Mouse (Mus musculus) fat pad, adult 2 months (tissue): ENCODE measurements around the gene Ttc5.
"Not testable (repeated sequence)": the region's sequence is repeated elsewhere in the genome, so short reads cannot be mapped to it uniquely, and the experiment has no call there.

ENCODE experiments used
- DNase-seq: peaks from one replicate; pipeline ENCODE4 v3.0.0-alpha.2; 2011; ENCODE audit warnings: low read depth, low spot score; ENCODE audit errors: extremely low read depth

Ttc5 gene

GRCm38 (mm10) chr14:50785251-50785637 lies at the start of gene Ttc5:
Ttc5 (minus strand) TSS chr14:50785519.
- peak; percentile 19 for DNase-seq

- no peak for DNase-seq
These were observed 49.1 kb upstream of the Ttc5 start for GRCm38 (mm10) chr14:50834435-50834834.

GRCm38 (mm10) chr14:50833964-50834363 lies 48.6 kb upstream of the Ttc5 start:
- no peak for DNase-seq

GRCm38 (mm10) chr14:50829878-50830277 lies 44.6 kb upstream of the Ttc5 start:
- no peak for DNase-seq

- DNase-seq, result no peak
These were observed 41.3 kb upstream of the Ttc5 start for GRCm38 (mm10) chr14:50826579-50826978.

GRCm38 (mm10) chr14:50824219-50824618 lies 38.9 kb upstream of the Ttc5 start:
- no peak for DNase-seq

- no peak for DNase-seq
These were observed 37.9 kb upstream of the Ttc5 start for GRCm38 (mm10) chr14:50823240-50823639.

- DNase-seq, result no peak
These were observed 27.7 kb upstream of the Ttc5 start for GRCm38 (mm10) chr14:50813060-50813459.

GRCm38 (mm10) chr14:50807487-50808072 lies 22.3 kb upstream of the Ttc5 start, which contains the start of the genes Ccnb1ip1 and Parp2:
Ccnb1ip1 (minus strand) TSS chr14:50807732.
Parp2 (plus strand) TSS chr14:50807841.
- DNase-seq, result peak; percentile 82

- not testable (repeated sequence) for DNase-seq
These were observed 21.1 kb upstream of the Ttc5 start for GRCm38 (mm10) chr14:50806469-50806868.

GRCm38 (mm10) chr14:50804683-50805082 lies 19.4 kb upstream of the Ttc5 start:
- no peak for DNase-seq

GRCm38 (mm10) chr14:50802843-50803562 lies 17.7 kb upstream of the Ttc5 start:
- no peak for DNase-seq

GRCm38 (mm10) chr14:50802441-50802840 lies 17.1 kb upstream of the Ttc5 start:
- no peak for DNase-seq

GRCm38 (mm10) chr14:50799502-50800259 lies 14.4 kb upstream of the Ttc5 start:
- DNase-seq, result no peak

GRCm38 (mm10) chr14:50798512-50798911 lies 13.2 kb upstream of the Ttc5 start:
- DNase-seq, result no peak

GRCm38 (mm10) chr14:50796464-50796863 lies 11.1 kb upstream of the Ttc5 start:
- no peak for DNase-seq

- no peak for DNase-seq
These were observed 10.6 kb upstream of the Ttc5 start for GRCm38 (mm10) chr14:50795965-50796364.

- no peak for DNase-seq
These were observed 10.1 kb upstream of the Ttc5 start for GRCm38 (mm10) chr14:50795261-50795935.

GRCm38 (mm10) chr14:50788157-50788556 lies 2.8 kb upstream of the Ttc5 start:
- no peak for DNase-seq

- DNase-seq, result no peak
These were observed 698 bp downstream of the Ttc5 start for GRCm38 (mm10) chr14:50784391-50785250.
